Mouse (Mus musculus) CH12F3 (cell line): ENCODE measurements around the gene Pde3a.

Experiments used
- in situ Hi-C: fragments of 300-500 bp; cut with MboI; formaldehyde crosslinking; loops from 2 replicates; pipeline ENCODE4 v1.14.3; 2020; ENCODE audit warnings: low sequenced_read_pairs

The Pde3a gene

GRCm38 (mm10) chr6:141474696-141475095, 225.6 kb downstream of the Pde3a start:
- in situ Hi-C loops, result no loop called here

DNA sequence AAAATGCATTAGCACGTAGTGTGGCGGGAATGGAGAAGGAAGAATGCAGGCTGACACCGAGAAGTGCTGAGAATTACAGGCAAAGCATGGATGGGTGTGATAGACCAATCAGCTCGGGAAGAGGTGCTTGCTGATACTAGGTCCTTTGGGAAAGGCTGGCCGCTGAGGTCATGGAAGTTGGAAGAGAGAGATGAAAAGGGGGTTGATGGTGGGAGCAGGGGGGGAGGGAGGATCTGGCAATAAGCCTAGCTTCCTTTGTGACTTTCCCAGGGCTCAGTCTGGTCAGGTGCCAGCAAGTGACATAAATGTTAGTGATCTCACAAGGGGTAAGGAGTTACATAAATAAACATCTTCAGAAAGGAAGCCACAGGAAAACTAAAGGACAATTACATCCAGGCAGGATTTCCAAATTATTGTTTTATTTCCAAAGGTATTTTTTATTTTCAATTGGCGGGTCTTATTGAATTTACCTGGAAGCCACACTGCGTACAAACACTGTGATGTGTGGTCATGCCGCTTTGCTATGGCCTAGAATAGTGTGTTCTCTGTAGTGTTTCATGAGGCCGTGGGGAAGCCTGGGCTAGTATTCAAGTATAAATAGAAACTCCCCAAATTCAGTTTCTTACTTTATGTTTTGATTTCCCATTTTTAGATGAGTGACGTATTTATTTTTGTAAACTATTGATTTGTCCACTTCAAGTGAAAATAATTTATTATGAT, 236.4 kb downstream of the Pde3a start:
- in situ Hi-C loops, result no loop called here

- in situ Hi-C loops, result no loop called here
These were observed 238.2 kb downstream of the Pde3a start for GRCm38 (mm10) chr6:141487266-141487665.

GRCm38 (mm10) chr6:141488619-141489018, 239.6 kb downstream of the Pde3a start:
- in situ Hi-C loops, result no loop called here

DNA sequence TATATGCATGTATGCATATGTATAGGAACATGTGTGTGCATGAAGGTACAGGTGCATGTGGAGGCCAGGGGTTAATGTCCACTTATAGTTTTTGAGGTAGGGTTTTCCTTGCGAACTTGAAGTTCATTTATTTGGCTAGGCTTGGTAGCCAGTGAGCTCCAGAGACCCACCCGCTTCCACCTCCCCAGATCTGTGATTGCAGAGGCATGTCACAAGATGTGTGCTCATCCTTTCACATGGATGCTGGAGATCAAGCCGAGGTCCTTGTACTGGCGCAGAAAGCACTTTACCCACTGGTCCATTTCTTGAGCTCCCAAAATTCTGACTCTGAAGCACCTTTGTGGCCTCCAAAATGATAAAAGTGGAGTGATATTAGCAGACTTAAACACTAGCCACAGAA, 245.8 kb downstream of the Pde3a start:
- in situ Hi-C loops, result no loop called here

DNA sequence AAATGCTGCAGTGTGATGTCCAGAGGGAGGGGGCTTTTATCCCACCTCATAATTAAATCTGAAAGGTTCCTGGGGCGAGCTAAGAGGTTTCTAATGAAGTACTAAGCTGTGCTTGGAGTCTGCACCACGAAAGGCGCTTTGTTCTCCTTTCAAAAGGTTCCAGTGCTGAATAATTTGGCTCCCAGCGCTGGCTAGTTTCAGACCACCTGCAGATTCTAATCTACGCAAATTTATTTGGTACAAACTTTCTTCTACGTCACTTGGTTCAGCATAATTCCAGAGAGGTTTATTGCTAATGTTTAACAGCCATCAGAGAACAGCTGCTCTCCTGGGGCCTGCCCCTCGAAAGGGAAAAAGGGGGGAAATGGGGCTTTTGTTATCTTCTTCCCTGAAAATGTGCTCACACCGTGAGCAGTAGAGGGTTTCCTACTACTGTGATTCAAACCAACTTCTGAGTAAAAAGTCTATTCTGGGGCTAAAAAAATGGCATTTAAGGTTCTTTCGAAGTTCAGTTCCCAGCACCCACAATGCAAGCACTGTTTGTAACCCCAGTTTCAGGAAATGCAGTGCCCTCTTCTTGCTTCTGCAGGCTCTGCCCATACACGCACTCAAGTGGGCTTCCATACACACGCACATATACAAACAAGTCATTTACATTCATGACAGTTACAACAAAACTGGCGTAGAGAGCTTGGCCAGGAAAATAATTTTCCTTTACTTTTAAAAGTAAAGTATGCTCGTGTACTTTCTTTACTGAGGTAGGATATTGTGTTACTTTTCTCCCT, 246.8 kb downstream of the Pde3a start:
- in situ Hi-C loops, result no loop called here

DNA sequence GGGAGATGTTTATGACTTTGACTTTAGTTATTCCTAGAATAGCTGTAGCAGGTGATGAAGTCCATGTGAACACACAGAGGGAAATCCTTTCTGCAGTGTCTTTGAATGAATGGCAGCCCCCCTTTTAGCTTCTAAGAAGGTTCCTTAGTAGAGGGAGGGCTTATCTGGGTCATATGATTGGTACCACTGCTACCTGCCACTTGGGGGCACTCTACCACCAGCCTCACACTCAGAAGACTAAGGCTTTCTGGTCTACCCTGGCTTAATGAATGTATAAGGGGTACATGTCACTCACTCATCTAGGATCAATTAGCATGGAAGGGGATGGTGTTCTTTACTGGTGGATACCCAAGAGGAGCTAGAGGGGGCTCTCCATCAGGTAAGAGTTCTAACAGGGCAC, 250.4 kb downstream of the Pde3a start:
- in situ Hi-C loops, result no loop called here

DNA sequence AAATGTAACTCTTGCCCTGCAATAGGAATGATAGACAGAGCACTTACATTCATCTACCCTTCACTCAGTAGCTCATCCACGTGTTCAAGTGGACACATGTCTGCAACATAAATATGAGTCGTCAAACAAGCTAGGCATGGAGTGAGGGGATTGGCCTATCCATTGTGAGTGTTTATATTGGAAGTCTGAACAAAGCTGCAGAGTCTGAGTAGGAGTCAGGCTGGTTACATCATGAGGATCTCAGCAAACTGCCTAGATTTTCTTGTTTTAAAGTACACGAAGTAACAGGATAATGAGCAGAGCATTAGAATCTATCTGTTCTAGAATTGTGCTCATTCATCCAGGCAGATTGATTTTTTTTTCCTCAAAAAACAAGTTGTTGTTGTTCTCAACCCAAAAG, 252.1 kb downstream of the Pde3a start:
- in situ Hi-C loops, result no loop called here

DNA sequence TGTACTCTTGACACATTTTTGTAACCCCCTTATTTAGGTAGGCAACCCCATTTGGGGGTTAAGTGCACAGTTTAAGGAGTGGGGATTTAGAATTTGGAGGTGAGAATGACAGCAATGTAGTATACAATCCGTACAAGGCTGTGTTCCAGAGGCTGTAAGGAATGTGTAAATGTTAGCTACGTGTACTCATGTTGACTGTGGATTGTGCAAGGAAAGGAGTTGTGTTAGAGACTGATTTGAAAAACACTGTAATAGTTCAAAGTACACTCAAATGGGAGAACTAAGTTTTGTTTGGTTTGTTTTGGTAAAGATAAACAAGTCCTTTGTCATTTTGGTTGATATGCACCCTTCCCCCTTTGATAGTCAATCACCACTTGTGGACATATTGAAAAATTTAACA, 273.5 kb downstream of the Pde3a start:
- in situ Hi-C loops, result no loop called here

- in situ Hi-C loops, result no loop called here
These were observed 274.9 kb downstream of the Pde3a start, which contains the start of gene Slco1c1 for GRCm38 (mm10) chr6:141523747-141524640. Gene Slco1c1 (plus strand): TSS chr6:141524368.

- in situ Hi-C loops, result no loop called here
These were observed 276.7 kb downstream of the Pde3a start for GRCm38 (mm10) chr6:141525787-141526186.

DNA sequence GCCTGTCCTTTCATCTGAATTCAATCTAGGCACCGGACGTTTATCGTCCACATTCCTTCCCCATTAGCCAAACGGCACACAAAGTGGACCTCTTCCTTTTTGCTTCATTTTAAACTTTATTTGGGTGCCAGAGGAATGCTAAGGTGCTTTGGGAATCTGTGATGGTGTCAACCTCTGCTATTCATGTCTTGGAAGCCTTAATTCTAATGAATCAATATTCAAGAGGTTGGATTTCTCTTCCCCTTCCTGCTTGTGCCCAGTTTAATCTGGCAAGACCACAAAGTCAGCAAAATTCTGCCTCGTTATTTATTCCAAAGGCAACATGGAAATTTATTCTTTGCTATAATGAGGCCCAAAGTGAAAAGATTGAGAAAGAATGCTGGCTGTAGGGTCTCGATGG, 281.8 kb downstream of the Pde3a start:
- in situ Hi-C loops, result no loop called here

DNA sequence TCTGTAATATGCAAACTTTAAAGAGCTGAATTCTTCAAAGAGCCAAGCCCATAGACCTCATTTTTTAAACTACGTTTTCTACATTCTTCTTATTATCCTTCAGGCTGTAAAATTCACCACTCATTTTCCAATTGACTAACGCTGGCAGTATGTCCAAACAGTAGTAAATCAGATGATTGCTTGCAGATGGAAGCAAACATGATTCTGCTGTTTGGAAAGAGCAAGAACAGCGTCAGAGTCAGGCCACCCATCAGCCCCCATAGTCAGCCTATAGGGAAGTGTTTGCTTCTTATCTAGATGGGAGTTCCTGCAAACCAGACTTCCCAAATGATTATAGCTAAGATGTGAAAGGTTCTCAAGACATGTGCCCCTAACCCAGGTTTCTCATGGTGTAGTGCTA, 288.2 kb downstream of the Pde3a start:
- in situ Hi-C loops, result no loop called here

DNA sequence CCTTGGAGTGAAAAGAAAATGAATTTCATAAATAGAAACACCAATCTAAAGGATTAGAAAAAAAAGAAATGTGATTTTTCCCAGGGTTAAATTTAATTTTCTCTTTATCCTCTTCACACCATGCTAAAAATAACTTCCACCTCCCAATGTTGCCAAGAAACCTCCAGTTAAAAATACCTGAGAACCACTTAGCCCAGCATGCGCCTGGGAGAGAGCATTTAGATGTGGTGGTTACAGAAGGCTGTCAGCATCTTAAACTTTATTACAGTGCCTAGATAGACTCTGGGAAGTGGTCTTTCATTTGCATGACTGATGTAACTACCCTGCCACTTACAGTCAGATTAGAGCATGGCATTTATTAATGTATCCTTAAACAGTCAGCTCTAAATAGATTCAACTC, 292.1 kb downstream of the Pde3a start:
- in situ Hi-C loops, result no loop called here

DNA sequence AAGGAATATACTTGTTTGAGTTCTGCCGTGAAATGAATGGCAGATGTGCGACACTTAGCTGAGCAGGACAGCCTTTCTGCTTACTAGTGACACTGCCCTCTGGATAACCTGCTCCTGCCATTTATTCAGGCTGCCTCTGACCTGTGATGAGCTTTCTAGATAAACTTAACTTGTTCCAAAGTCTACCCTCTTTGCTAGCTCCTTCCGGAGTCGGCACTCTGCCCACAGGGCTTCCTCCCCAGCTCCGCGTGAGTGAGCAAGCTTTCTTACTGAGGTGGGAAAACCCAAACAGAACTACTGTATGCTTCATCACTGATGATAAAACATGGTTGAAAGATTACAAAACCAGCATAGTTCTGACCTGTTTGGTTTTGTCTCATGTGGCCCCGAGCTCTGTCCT, 294.3 kb downstream of the Pde3a start:
- in situ Hi-C loops, result no loop called here
